ENCODE assay signal across 8 mouse cellular contexts in genomic region chr9:107935374-107935773, GRCm38 (mm10). TPM values are rescaled to one million over a fixed set of nuclear protein-coding genes. Genes with fewer than 3 reads are reported as not detected.
A peak's percentile ranks its signal among the peaks of the same experiment; 100 is the strongest.
DNase-seq lines count a peak whose midpoint lies in the region; ATAC-seq and TF ChIP-seq lines count a peak whose summit lies in the region.

Camkv (plus strand) TSS chr9:107935674.

- peaks cover 8% of the 10 kb centered on the region for H3K4me1 ChIP-seq in heart, postnatal 0 days (ENCODE audit: control insufficient read depth, insufficient read depth)
- H3K4me1 ChIP-seq in cortical plate, adult 2 months (ENCODE audit: control insufficient read depth, insufficient read depth, low read length): peaks cover 12% of the 10 kb centered on the region
- H3K4me1 ChIP-seq in hindbrain, postnatal 0 days (ENCODE audit: insufficient read depth, low read length): 0 out of 2 replicates have a peak, but pooled peaks cover 4% of the 10 kb centered on the region
- peaks cover 46% of the 10 kb centered on the region for H3K4me1 ChIP-seq in midbrain, embryonic 10.5 days

- TF ChIP-seq EP300 in heart, postnatal 0 days (IDR thresholded peaks at IDR 0.05; ENCODE audit: low read depth): no peak

- WGBS in heart, postnatal 0 days: 26% methylated on average over 3 of the region's 3 CpGs
- 11% methylated on average over 3 of the region's 3 CpGs for WGBS in hindbrain, postnatal 0 days
- WGBS in midbrain, embryonic 10.5 days: 6% methylated on average over 3 of the region's 3 CpGs

- H3K4me3 ChIP-seq in heart, postnatal 0 days (ENCODE audit: low read depth, low read length): peak within 1 kb of the TSS; percentile 49
- peak within 1 kb of the TSS; percentile 87 for H3K4me3 ChIP-seq in cortical plate, adult 2 months (ENCODE audit: insufficient read depth, low read length)
- H3K4me3 ChIP-seq in hindbrain, postnatal 0 days (ENCODE audit: low read length): peak within 1 kb of the TSS; percentile 55
- H3K4me3 ChIP-seq in midbrain, embryonic 10.5 days: peak within 1 kb of the TSS; percentile 75

- H3K36me3 ChIP-seq in heart, postnatal 0 days (replicated peaks; ENCODE audit: control insufficient read depth, insufficient read depth, low read length): no peaks in the 10 kb centered on the region
- no peaks in the 10 kb centered on the region for H3K36me3 ChIP-seq in hindbrain, postnatal 0 days (ENCODE audit: insufficient read depth, low read length)
- H3K36me3 ChIP-seq in midbrain, embryonic 10.5 days: no peaks in the 10 kb centered on the region

- no peak for DNase-seq in heart, postnatal 0 days (ENCODE audit: low spot score)
- DNase-seq in heart, adult 11 months: no peak
- DNase-seq in hindbrain, postnatal 0 days (ENCODE audit: low spot score): no peak
- DNase-seq in midbrain, embryonic 10.5 days (ENCODE audit: low spot score): no peak
- DNase-seq in right cerebral cortex, adult 2 months (ENCODE audit: low spot score in 2 of 2): no peak
- DNase-seq in adipocyte (ENCODE audit: low spot score): no peak
- no peak for DNase-seq in right cerebral cortex, postnatal 10 days (ENCODE audit: low spot score in 2 of 2)

- H3K27me3 ChIP-seq in heart, postnatal 0 days (ENCODE audit: control insufficient read depth, insufficient read depth, low read length): peaks cover 43% of the 10 kb centered on the region
- no peaks in the 10 kb centered on the region for H3K27me3 ChIP-seq in hindbrain, postnatal 0 days (ENCODE audit: insufficient read depth, low read length)
- peaks cover 38% of the 10 kb centered on the region for H3K27me3 ChIP-seq in midbrain, embryonic 10.5 days (ENCODE audit: low read depth, poor library complexity, severe bottlenecking)

- peak within 1 kb of the TSS; percentile 77 for H3K4me2 ChIP-seq in heart, postnatal 0 days (ENCODE audit: low read depth, low read length)
- H3K4me2 ChIP-seq in hindbrain, postnatal 0 days (ENCODE audit: low read depth, low read length): peak within 1 kb of the TSS; percentile 77

- no peak for ATAC-seq in heart, postnatal 0 days (ENCODE audit: insufficient read depth, low read depth)
- ATAC-seq in hindbrain, postnatal 0 days: no peak

- no peak for TF ChIP-seq POLR2A in cortical plate, adult 2 months (IDR thresholded peaks at IDR 0.05; ENCODE audit: extremely low read depth, insufficient read depth, low read length)

- no peak for TF ChIP-seq CTCF in heart, postnatal 0 days (IDR thresholded peaks at IDR 0.05; ENCODE audit: low read depth)
- TF ChIP-seq CTCF in cortical plate, adult 2 months (IDR thresholded peaks at IDR 0.05; ENCODE audit: extremely low read depth, insufficient read depth, low read length): no peak
- no peak for TF ChIP-seq CTCF in hindbrain, postnatal 0 days (IDR thresholded peaks at IDR 0.05; ENCODE audit: low read depth)

- H3K9me3 ChIP-seq in heart, postnatal 0 days (replicated peaks; ENCODE audit: control insufficient read depth, low read length): no peaks in the 10 kb centered on the region
- no peaks in the 10 kb centered on the region for H3K9me3 ChIP-seq in hindbrain, postnatal 0 days (ENCODE audit: low read length)
- H3K9me3 ChIP-seq in midbrain, embryonic 10.5 days (replicated peaks): no peaks in the 10 kb centered on the region

- no peak within 1 kb of the TSS for H3K27ac ChIP-seq in heart, postnatal 0 days (ENCODE audit: low read depth)
- peak within 1 kb of the TSS; percentile 83 for H3K27ac ChIP-seq in cortical plate, adult 2 months (ENCODE audit: insufficient read depth, low read length)
- no peak within 1 kb of the TSS for H3K27ac ChIP-seq in hindbrain, postnatal 0 days
- peak within 1 kb of the TSS; percentile 89 for H3K27ac ChIP-seq in midbrain, embryonic 10.5 days (replicated peaks)

- H3K9ac ChIP-seq in heart, postnatal 0 days (replicated peaks; ENCODE audit: low read depth, low read length): peak within 1 kb of the TSS; percentile 40; the same call in 1 of the 2 replicates
- H3K9ac ChIP-seq in hindbrain, postnatal 0 days (replicated peaks; ENCODE audit: low read length): peak within 1 kb of the TSS; percentile 57

RNA-seq across cellular contexts. Expression of gene Camkv, which starts in this region (rescaled TPM):
- 0.15 TPM in 1 of 2 replicates, not detected in the other for total RNA-seq in heart, postnatal 0 days (2014; rRNA removed; ENCODE audit: low replicate concordance)
- polyA plus RNA-seq in heart, postnatal 0 days (2015; fragmentation: Nextera tagmentation; extraction: Ambion mirVana): 0.03 TPM in 1 of 2 replicates, not detected in the other
- 459 and 489 TPM in 2 replicates for polyA plus RNA-seq in cortical plate, adult 2 months (2012; rRNA removed)
- 80.1 and 87.4 TPM in 2 replicates for total RNA-seq in hindbrain, postnatal 0 days (2014; rRNA removed)
- 59.1 and 61.5 TPM in 2 replicates for polyA plus RNA-seq in hindbrain, postnatal 0 days (2015; fragmentation: Nextera tagmentation; extraction: Ambion mirVana)
- 20.9 and 23.0 TPM in 2 replicates for polyA plus RNA-seq in midbrain, embryonic 10.5 days (2016; fragmentation: Nextera tagmentation; extraction: Ambion mirVana)

Comparison
In these comparisons a context has a peak if more than half of its experiments do, and no peak if none do; other contexts are left out.
1. RNA of gene Camkv (total RNA-seq): 80.1 to 87.4 TPM in hindbrain, postnatal 0 days; 0.15 TPM in heart, postnatal 0 days; every median in the first group is over 10 times any median in the second.
2. RNA of gene Camkv (polyA plus RNA-seq): 459 to 489 TPM in cortical plate, adult 2 months, 59.1 to 61.5 TPM in hindbrain, postnatal 0 days and 20.9 to 23.0 TPM in midbrain, embryonic 10.5 days; 0.03 TPM in heart, postnatal 0 days; every median in the first group is over 10 times any median in the second.
3. H3K27ac ChIP-seq: peak in cortical plate, adult 2 months (single experiment) and midbrain, embryonic 10.5 days (single experiment); none in heart, postnatal 0 days (single experiment) and hindbrain, postnatal 0 days (single experiment).
4. Peak in every context shown above with its lines, with median percentiles within 50 percentile points of each other: H3K4me3 ChIP-seq.